Mouse (Mus musculus): Measurements from ENCODE around the gene Npsr1.
A peak's percentile ranks its signal among the peaks of the same experiment; 100 is the strongest.

The Npsr1 gene

GRCm38 (mm10) chr9:24236461-24236860 is 138.7 kb downstream of the Npsr1 start:
- no peak for DNase-seq (ENCODE audit: low read depth, low spot score)

GRCm38 (mm10) chr9:24247557-24247956 is 149.8 kb downstream of the Npsr1 start:
- DNase-seq (ENCODE audit: low read depth, low spot score) = no peak

GRCm38 (mm10) chr9:24254236-24254635 is 156.4 kb downstream of the Npsr1 start:
- no peak for DNase-seq (ENCODE audit: low read depth, low spot score)

- DNase-seq (ENCODE audit: low read depth, low spot score) = no peak
Observed at GRCm38 (mm10) chr9:24280498-24281287, 182.9 kb downstream of the Npsr1 start.

- DNase-seq (ENCODE audit: low read depth, low spot score) = no peak
Observed at GRCm38 (mm10) chr9:24282617-24283016, 184.8 kb downstream of the Npsr1 start.

DNA sequence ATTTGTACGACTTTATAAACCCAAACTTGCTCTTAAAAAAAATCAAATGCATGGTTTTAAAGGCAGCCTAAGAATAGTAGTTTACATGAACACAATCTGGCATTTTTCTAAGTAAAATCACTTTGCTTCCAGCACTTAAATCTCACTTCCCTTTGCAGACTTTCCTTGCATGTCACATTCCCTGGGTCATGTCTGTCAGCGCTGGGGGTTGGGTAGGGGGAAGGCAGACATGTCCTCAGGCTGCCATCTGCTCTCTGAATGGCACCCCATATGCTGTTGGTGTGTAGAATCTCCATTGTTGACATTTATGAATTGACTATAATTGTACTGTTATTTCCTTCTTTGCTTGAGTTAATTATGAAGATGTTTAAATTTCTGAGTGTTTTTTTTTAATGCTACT is 185.3 kb downstream of the Npsr1 start:
- DNase-seq (ENCODE audit: low read depth, low spot score) = no peak

GRCm38 (mm10) chr9:24283536-24283935 is 185.7 kb downstream of the Npsr1 start:
- DNase-seq (ENCODE audit: low read depth, low spot score) = no peak

DNA sequence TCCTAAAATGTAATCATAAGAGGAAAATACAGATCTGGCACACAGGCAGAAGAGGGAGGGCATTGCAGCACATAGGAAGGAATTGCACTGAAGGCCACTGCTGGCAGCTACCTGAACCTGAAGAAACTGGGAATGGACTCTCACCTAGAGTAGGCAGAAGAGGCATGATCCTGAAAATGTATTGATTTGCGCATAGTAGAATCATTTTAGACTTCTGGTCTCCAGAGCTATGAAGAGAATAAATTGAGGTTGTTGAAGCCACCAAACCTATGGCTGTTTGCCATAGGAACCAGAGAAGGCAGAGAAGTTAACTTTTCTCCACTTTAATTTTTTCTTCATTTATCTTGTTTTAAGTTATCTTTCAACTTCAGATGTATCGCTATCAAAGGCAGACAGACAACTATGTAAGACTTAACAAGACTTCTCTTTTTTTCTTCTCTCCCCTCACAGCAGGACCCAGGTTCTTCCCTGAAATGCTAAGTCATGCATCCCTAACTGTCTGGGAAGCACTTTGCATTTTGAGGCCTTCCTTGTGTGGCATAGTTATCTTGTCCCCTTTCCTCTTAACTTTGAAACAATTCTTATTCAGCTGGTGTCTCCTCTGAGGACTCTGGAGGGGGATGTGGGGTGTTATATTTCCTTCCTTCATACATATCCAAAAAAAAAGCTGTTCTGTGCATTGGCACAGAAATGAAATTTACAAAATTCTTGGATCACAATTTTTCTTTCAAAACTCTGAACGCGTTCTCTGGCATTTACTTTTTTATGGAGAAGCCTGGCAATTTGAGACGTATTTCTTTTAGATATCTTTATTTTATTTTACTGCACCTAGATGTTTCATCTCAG is 186.7 kb downstream of the Npsr1 start:
- DNase-seq (ENCODE audit: low read depth, low spot score) = no peak

DNA sequence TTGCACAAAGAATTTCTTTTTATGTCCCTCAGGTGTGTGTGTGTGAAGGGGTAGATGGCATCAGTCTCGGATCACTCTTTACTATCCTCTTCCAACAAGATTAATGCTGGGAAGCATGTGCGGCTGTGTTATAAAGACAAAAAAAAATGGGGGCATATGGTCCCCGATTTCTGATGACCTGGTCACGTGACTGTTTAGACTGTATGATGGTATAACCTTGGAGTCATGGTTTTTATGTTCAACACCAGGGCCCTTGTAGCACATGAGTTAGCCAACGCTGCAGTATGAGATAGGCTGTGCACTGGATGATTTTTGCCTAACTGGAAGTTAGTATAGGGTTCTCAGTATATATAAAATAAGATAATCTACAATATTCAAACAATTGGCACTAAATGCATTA is 187.6 kb downstream of the Npsr1 start:
- no peak for DNase-seq (ENCODE audit: low read depth, low spot score)

DNA sequence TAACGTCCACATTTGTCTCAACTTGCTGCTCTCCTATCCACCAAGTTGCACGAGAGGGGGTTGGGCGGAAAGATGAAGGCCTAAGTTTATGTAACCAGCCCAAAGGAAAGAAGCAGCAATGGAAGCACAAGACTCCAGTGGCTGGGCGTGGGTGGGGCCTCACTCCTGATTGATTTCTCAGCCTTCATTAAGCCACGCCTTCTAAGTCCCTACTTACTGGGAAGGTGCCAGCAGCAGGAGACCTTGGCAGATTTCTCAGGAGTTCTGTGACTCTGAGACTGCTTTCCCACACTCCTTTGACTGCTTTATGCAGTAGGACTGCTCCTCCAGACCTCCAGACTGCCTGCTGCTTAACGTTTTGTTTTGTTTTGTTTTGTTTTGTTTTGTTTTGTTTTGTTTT is 193.6 kb downstream of the Npsr1 start:
- no peak for DNase-seq (ENCODE audit: low read depth, low spot score)

- no peak for DNase-seq (ENCODE audit: low read depth, low spot score)
Observed at GRCm38 (mm10) chr9:24293252-24293959, 195.6 kb downstream of the Npsr1 start.

DNA sequence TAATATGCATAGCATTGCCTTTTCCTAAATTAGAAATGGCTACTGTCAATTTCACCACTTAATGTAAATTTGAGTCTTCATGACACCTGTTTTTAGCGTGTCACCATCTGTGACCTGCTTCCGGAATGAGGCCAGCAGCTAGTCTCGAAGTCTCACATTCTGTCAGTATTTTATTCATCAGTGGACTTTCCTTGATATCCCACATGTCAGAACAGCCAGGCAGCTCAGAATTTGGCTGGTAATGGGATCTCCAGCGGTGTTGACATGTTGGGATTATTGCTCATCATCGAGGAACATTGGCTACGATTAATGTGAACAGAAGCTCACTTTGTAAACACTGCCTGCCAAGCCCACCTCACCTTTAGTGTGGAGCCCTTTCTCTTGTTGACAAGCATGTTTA is 205.1 kb downstream of the Npsr1 start:
- no peak for DNase-seq (ENCODE audit: low read depth, low spot score)

GRCm38 (mm10) chr9:24306990-24307389 is 209.2 kb downstream of the Npsr1 start:
- no peak for DNase-seq (ENCODE audit: low read depth, low spot score)

- no peak for DNase-seq (ENCODE audit: low read depth, low spot score)
Observed at GRCm38 (mm10) chr9:24307400-24307799, 209.6 kb downstream of the Npsr1 start.

GRCm38 (mm10) chr9:24315835-24316234 is 218.0 kb downstream of the Npsr1 start:
- DNase-seq (ENCODE audit: low read depth, low spot score) = no peak

- DNase-seq (ENCODE audit: low read depth, low spot score) = peak; percentile 61
Observed at GRCm38 (mm10) chr9:24331661-24332060, 233.9 kb downstream of the Npsr1 start.

- no peak for DNase-seq (ENCODE audit: low read depth, low spot score)
Observed at GRCm38 (mm10) chr9:24341321-24341720, 243.5 kb downstream of the Npsr1 start.

DNA sequence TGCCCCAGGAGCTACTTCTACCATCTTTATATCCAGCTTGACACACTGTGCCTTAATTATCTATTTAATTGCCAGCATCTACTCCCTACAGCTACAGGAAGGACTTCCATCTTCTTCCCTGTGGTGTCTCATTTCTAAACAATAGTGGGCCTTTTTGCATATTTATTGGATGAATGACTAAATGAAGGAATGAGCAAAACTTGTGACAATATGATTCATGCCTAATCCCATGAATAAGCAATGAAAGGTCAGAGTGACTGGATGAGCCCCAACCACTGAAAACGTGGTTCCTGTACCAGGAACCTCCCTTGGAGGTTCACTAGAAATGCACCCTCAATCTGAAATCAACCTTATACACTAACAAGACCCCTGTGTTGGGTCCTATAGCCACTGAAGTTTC is 249.2 kb downstream of the Npsr1 start:
- no peak for DNase-seq (ENCODE audit: low read depth, low spot score)

DNA sequence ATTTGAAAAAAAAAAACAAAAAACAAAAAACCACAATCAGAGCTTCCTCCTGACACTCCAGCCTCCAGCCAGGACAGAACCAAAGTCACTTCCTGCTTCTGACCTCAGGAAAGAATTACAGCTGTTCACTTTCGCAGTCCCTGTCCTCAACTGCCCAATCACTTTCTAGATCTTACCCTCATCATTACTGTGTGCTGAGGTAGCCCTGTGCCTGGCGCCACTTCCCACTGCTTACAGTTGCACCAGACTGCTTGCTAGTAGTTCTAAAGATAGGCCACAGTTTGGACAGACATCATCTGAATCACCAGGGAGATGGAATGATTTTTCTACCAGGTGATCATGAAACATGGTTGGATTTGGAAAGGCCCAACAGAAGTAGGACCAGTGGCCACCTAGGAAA is 251.7 kb downstream of the Npsr1 start:
- DNase-seq (ENCODE audit: low read depth, low spot score) = no peak

DNA sequence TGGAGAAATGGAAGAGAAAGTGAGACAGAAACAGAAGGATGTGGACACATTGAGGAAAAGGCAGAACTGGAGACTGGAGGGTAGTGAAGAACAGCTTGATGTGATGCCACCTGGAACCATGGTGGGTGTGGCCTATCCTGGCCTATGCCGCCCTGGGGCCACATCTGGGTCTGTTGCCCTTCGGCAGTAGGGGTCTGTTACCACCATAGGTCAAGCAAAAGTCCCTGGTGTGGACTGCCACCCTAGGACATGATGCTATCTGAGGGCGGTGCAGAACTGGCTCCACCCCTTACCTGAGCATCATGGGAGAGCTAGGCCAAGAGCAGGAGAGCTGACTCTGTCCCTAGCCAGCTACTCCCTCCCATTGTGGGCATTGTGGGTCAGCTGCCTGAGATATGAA is 253.6 kb downstream of the Npsr1 start:
- no peak for DNase-seq (ENCODE audit: low read depth, low spot score)

All from CD4-positive helper T cell, adult 2 months (primary cell).